In the genomic region with DNA sequence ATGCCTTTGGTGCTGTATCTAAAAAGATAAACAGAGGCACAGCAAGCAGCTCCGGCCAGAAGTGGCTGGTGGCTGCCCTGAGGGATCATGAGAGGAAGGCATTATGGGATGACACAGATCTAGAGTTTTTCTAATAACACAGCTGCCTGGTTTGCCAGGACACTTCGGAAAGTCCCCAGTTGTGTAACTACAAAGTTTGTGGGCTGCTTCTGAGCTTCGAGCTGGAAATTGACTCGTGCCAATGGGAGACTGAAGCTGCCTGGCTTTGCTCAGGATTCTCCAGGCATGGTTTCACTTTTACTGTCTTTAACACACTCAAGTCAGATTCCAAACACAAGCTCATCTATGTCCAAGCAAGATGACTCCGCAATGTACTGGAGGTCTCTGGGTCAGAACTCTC, we compare ENCODE assay signal across 20 mouse cellular contexts.
DNase-seq lines count a peak whose midpoint lies in the region; ATAC-seq and TF ChIP-seq lines count a peak whose summit lies in the region.
"Had no signal": no experiment of that assay in that cellular context is flagged by ENCODE, and none has a peak within 500 bp of the region (broad histone marks: within the 10 kb centered on the region; RNA-seq: fewer than 3 reads in every experiment).

No protein-coding gene starts in this region.

- DNase-seq in gastrocnemius, adult 2 months, result no peak
- no peak for DNase-seq in gastrocnemius, postnatal 14 days
- DNase-seq in lung, postnatal 25 days (ENCODE audit: low spot score), result peak; percentile 3
- no peak for DNase-seq in lung, postnatal 0 days (ENCODE audit: low spot score)
- DNase-seq in gonadal fat pad, adult 2 months (ENCODE audit: low read depth), result peak; percentile 75
- DNase-seq in spleen, postnatal 14 days (ENCODE audit: low spot score in 2 of 2), result no peak
- no peak for DNase-seq in hindbrain, embryonic 14.5 days (ENCODE audit: low spot score)
- DNase-seq: adrenal gland, postnatal 10 days; cerebellum, adult 11-12 months; cerebellum, adult 9-10 months; cerebellum, postnatal 25 days; heart, postnatal 36 days had no signal

- no peak for TF ChIP-seq CTCF in gastrocnemius, adult 2 months (IDR thresholded peaks at IDR 0.05)
- TF ChIP-seq CTCF in lung, postnatal 0 days (IDR thresholded peaks at IDR 0.05), result no peak

- 63% methylated on average over 5 of the region's 5 CpGs for WGBS in lung, postnatal 0 days
- 86% methylated on average over 5 of the region's 5 CpGs for WGBS in hindbrain, embryonic 14.5 days

- peak overlapping the region; percentile 31 for H3K27ac ChIP-seq in gastrocnemius, adult 2 months
- H3K27ac ChIP-seq in lung, postnatal 0 days (ENCODE audit: low read length), result no peak overlapping the region
- no peak overlapping the region for H3K27ac ChIP-seq in hindbrain, embryonic 14.5 days
- H3K27ac ChIP-seq: embryonic facial prominence, embryonic 12.5 days; forebrain, embryonic 12.5 days; heart, adult 2 months had no signal

- H3K9me3 ChIP-seq in lung, postnatal 0 days (ENCODE audit: low read length), result no peaks in the 10 kb centered on the region
- H3K9me3 ChIP-seq in hindbrain, embryonic 14.5 days (ENCODE audit: control insufficient read depth, low read length), result no peaks in the 10 kb centered on the region
- H3K9me3 ChIP-seq: embryonic facial prominence, embryonic 12.5 days; forebrain, embryonic 12.5 days; heart, embryonic 12.5 days had no signal

- no peak overlapping the region for H3K4me3 ChIP-seq in gastrocnemius, adult 2 months
- no peak overlapping the region for H3K4me3 ChIP-seq in lung, postnatal 0 days (ENCODE audit: low read depth, low read length)
- H3K4me3 ChIP-seq in hindbrain, embryonic 14.5 days (replicated peaks; ENCODE audit: low read length), result no peak overlapping the region
- H3K4me3 ChIP-seq: embryonic facial prominence, embryonic 12.5 days; forebrain, embryonic 12.5 days; heart, adult 2 months; heart, embryonic 12.5 days had no signal

- no peak overlapping the region for H3K9ac ChIP-seq in lung, postnatal 0 days (replicated peaks; ENCODE audit: low read depth)
- H3K9ac ChIP-seq in hindbrain, embryonic 14.5 days, result no peak overlapping the region
- H3K9ac ChIP-seq: embryonic facial prominence, embryonic 12.5 days; forebrain, embryonic 12.5 days; heart, embryonic 12.5 days had no signal

- intact Hi-C loops in gastrocnemius, adult 2 months (cut with DNase I), result no loop called here
- intact Hi-C loops in gastrocnemius, postnatal 14 days (cut with DNase I; ENCODE audit: low total_unique reads), result no loop called here

- no peaks in the 10 kb centered on the region for H3K36me3 ChIP-seq in lung, postnatal 0 days (ENCODE audit: insufficient read depth, low read length)
- no peaks in the 10 kb centered on the region for H3K36me3 ChIP-seq in hindbrain, embryonic 14.5 days (replicated peaks; ENCODE audit: control insufficient read depth, insufficient read depth)
- H3K36me3 ChIP-seq: embryonic facial prominence, embryonic 12.5 days; forebrain, embryonic 12.5 days; heart, embryonic 12.5 days had no signal

- ATAC-seq in lung, postnatal 0 days, result no peak
- no peak for ATAC-seq in hindbrain, embryonic 14.5 days (ENCODE audit: low FRiP score)
- ATAC-seq: forebrain, embryonic 16.5 days; hindbrain, embryonic 16.5 days; inflammation-experienced regulatory T-cells, adult 6 months; intestine, postnatal 0 days had no signal

- no peak overlapping the region for H3K4me2 ChIP-seq in lung, postnatal 0 days (replicated peaks; ENCODE audit: low read depth, low read length)
- no peak overlapping the region for H3K4me2 ChIP-seq in hindbrain, embryonic 14.5 days (replicated peaks)
- H3K4me2 ChIP-seq: embryonic facial prominence, embryonic 12.5 days; forebrain, embryonic 12.5 days; heart, embryonic 12.5 days had no signal

- no peaks in the 10 kb centered on the region for H3K4me1 ChIP-seq in lung, postnatal 0 days (ENCODE audit: insufficient read depth, low read depth, low read length)
- H3K4me1 ChIP-seq in hindbrain, embryonic 14.5 days (replicated peaks; ENCODE audit: control insufficient read depth, insufficient read depth, low read length), result 0 out of 2 replicates have a peak, but pooled peaks cover 13% of the 10 kb centered on the region
- H3K4me1 ChIP-seq: embryonic facial prominence, embryonic 12.5 days; heart, embryonic 12.5 days had no signal

- H3K27me3 ChIP-seq in lung, postnatal 0 days (replicated peaks; ENCODE audit: insufficient read depth, low read length), result no peaks in the 10 kb centered on the region
- no peaks in the 10 kb centered on the region for H3K27me3 ChIP-seq in hindbrain, embryonic 14.5 days (ENCODE audit: control insufficient read depth, insufficient read depth, low read length)
- H3K27me3 ChIP-seq: embryonic facial prominence, embryonic 12.5 days had no signal

- no peak for TF ChIP-seq EP300 in lung, postnatal 0 days (IDR thresholded peaks at IDR 0.05)

Comparison
In these comparisons a context has a peak if more than half of its experiments do, and no peak if none do; other contexts are left out.
1. DNase-seq: peak in lung, postnatal 25 days (single experiment) and gonadal fat pad, adult 2 months (single experiment); none in gastrocnemius, adult 2 months (single experiment), gastrocnemius, postnatal 14 days (single experiment), lung, postnatal 0 days (single experiment), spleen, postnatal 14 days (0 of 2) and hindbrain, embryonic 14.5 days (single experiment).